Mouse (Mus musculus) left cerebral cortex, postnatal 36 days (tissue): ENCODE measurements around the gene Ppm1d. TPM values are rescaled to one million over a fixed set of nuclear protein-coding genes. Genes with fewer than 3 reads are reported as not detected.
A peak's percentile ranks its signal among the peaks of the same experiment; 100 is the strongest.

Experiments used
- DNase-seq, 2 experiments: peaks; one replicate each; pipeline ENCODE4 v3.0.0; 2021 to 2022; ENCODE audit warnings: low spot score in 2 of 2, mixed read lengths in 1 of 2
- intact Hi-C: fragments of 180-260 bp; cut with DNase I; formaldehyde crosslinking; loops from one replicate; pipeline ENCODE4 v1.15.1; 2025
- total RNA-seq, 2 experiments: library from RNA; stranded (reverse); gene quantifications; 2 replicates each; pipeline ENCODE4 v1.2.3; 2021

Gene Ppm1d
- total RNA-seq: 10 to 100 TPM; 17.5 to 19.9 TPM

DNA sequence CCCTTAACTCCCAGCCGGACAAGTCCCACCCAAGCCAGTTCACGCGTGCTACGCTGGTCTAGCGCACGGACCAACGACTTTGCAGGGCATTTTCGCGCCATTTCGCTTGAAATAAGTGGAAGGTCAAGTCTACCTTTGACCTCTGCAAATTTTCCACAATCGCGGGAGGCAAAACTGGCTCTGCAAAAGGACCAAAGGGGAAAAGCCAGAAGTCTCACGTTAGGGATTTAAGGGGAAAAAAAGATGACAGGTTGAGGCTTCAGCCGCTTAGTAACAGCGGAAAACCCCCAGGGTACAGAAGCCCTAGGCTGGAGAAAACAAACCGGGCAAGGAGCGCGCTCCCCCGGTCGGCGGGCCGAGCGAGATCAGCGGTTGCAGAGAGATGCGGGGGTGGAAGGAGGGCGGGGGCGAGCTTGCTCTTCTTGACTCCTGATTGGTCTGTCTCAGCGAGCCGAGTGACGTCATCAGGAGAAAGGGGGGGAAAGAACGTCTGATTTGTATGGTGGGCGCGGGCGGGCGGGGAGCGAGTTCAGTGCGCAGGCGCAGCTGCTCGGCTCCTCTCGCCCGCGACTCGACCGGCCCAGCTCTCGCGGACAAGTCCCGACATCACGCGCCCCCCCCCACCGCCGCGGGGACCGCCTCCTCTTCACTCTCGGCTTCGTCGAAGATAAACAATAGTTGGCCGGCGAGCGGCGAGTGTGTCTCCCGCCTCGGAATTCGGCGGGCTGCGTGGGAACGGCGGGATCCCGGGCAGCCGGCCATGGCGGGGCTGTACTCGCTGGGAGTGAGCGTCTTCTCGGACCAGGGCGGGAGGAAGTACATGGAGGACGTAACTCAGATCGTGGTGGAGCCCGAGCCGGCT lies at the start of gene Ppm1d:
Gene Ppm1d (plus strand): TSS at position 532 of the 862 bp plus-strand sequence.
- intact Hi-C loops: loop anchor here (2.0 to 5.0 kb wide), 3 partner anchors 41 to 172 kb away; partner anchors contain the start of genes Appbp2 and Bcas3
- peak; percentile 94 for DNase-seq

DNA sequence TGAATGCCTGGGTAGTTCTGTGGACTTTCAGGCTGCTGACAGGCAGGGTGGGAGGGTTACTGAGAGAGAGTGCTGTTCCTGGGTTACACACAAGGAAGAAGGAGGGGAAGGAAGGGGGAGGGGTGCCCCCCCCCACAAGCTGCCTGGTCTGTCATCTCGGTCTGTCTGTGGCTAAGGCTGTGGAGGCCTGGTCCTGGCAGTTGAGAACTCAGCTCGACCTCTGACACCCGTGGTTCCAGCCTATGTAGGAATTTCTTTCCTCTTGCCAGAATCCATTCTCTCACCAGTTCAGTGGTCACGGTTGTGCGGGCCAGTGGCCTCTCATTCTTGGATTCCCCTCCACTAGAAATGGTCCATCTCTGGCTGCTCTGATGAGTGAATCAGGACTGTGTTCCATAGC lies 46.4 kb upstream of the Ppm1d start:
- intact Hi-C loops: loop anchor here (5.0 kb wide), 1 partner anchor 92 kb away; the partner anchor contains the start of gene 1700125H20Rik
- no peak for DNase-seq

DNA sequence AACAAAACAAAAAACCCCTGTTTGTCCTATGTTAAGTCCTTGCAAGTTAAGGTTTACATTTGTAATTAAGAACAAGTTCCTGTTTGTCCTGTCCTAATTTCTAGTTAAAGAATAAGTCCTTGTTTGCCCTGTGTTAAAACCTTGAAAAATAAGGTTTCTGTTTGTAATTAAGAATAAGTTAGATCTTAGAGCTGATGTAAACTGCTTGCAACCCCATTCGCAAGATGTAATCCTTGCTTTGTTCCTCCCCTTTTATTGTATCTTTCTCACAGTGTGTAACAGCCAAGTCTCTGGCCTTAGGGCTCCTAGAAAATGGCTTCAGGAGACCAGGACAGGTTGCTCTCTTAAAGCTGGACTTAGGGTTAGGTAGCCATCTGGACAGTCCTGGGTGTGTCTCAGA lies 43.7 kb upstream of the Ppm1d start:
- intact Hi-C loops: no loop called here
- no peak for DNase-seq

DNA sequence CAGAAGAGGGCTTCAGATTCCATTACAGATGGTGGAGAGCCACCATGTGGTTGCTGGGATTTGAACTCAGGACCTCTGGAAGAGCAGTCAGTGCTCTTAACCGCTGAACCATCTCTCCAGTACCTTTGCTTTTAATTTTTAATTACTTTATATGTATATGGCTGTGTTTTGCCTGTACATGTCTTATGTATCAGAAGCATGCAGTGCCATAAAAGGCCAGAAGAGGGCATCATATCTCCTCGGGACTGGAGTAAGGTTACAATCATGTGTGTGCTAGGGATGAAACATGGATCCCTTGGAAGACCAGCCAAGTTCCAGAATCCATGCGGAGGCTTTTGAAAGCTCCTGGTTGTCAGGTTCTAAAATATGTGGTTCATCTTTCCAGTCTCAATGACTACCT lies 40.4 kb upstream of the Ppm1d start:
- intact Hi-C loops: no loop called here
- DNase-seq: no peak

DNA sequence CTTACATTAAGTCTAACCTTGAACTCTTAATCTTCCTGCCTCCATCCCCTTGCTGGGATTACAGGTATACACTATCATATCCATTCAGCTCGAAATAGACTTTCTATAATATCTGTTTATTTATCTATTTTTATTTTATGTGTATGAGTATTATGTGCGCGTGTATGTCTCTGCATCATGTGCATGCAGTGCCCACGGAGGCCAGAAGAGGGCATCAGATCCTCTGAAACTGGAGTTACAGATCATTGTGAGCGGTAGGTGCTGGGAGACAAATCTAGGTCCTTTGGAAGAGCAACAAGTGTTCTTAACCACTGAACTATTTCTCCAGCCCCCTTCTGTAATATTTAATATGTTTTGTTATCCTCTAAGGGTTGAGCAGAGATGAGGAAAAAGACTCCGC lies 37.7 kb upstream of the Ppm1d start:
- intact Hi-C loops: no loop called here
- DNase-seq: no peak

DNA sequence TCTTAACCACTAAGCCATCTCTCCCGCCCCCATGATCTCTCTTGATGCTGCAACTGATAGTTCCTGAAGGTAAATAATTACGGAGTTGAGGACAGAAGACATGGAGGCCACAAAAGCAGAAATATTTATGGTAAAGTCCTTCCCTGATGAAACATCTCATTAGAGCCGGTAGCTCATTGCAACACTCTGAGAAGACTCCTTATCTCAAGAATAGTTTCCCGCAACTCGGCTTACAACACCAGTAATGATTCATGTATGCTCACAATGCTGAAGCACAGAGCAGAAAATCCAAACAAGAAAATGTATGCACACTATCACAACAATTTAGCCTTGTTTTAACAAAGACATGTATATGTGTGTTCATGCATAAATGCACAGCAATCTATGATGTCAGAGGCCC lies 35.9 kb upstream of the Ppm1d start:
- intact Hi-C loops: no loop called here
- no peak for DNase-seq

DNA sequence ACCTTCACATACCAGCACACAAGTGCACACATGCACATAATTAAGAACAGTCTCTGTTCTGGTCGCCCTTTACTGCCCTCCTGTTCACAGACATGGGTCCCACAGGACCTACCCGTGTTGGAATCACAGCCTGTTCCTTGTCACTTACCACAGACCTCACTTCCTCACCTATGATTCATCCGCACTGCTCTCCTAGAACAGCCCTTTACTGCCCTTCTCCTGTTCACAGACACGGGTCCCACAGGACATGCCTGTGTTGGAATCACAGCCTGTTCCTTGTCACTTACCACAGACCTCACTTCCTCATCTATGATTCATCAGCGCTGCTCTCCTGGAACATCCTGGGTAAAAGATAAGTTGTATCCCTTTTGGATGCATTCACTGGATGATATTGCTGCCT lies 33.4 kb upstream of the Ppm1d start:
- no peak for DNase-seq
- intact Hi-C loops: no loop called here

DNA sequence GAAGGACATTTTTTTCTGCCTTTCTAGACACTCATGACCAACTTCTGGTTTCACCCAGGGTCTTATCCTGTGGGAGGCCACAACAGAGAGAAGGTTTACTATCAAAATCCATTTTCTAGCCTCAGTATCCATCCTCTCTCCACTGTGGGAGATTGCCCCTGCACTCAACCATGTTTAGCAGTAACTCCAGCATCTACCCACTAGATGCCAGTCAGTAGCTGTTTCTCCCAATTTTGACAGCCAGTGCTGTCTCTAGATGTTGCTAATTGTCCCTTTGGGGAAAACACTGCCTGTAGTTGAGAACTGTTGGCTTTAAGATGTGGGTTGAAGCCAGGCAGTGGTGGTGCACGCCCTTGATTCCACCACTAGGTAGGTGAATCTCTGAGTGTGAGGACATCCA lies 32.9 kb upstream of the Ppm1d start:
- DNase-seq: no peak

DNA sequence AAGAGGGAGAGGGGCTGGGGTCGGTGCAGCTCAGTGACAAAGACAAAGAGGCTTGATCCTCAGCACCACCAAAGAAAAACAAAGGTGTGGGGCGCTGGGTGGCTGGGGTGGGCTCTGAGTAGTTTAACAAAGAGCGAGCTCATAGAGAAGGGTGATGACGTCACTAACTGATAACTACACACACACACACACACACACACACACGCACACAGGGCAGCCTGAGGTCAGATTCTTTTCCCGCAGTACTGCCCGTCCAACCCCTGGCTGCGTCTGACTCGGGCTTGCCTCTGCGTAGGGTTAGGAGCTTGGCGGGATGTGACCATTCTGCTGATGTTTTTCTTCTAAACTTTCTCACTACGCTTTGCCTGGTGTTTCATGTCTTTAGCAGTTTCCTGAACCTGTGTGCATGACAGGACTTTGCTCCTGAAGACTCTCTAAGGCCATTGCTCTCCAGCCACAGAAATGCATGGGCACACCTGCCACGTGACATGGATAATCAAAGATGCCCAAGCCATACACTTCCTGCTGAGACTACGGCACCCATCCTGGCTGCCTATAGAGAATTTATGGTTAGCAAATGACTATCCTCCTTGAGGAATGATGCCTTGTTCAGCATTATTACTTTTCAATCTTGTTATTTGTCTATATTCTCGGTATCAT lies 29.7 kb upstream of the Ppm1d start:
- no peak for DNase-seq
- intact Hi-C loops: no loop called here

More for the DNA sequence above, 32.9 kb upstream of the Ppm1d start:
- intact Hi-C loops: no loop called here

DNA sequence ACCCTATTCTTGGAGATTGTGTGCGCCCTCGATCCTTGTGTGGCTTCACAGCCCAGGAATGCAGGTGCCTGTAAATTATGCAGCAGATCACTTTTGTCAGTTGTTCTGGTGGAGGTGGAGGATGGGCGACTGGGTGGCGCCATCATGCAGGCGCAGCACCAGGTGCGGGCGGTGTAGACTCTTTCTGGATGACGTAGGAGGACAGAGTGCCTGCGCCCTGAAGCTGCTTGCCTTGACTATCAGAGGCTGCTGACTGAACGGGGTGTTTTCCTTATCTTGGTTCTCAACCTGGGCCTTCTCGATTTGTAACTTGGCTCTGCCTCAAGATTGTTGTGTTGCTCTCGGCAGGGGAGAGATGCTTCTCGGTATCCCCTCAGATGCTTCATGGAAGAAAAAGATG lies 13.1 kb upstream of the Ppm1d start:
- no peak for DNase-seq
- intact Hi-C loops: no loop called here

DNA sequence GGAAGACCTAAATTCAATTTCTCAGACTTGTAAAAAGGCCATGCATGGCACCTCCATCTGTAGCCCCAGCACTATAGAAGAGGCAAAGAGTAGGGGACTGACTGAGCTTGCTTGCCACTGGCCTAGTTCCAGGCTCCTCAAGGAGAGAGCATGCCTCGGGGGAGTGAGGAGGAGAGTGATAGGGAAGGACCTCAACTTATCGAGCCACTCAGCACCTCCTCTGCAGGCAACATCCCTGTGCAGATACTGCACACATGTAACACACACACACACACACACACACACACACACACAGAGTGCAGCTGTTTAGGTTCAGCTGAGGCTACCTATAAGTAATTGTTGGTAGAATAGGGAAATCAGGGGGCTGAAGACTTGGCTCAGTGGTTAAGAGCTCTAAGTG lies 11.2 kb upstream of the Ppm1d start:
- intact Hi-C loops: no loop called here
- DNase-seq: no peak

DNA sequence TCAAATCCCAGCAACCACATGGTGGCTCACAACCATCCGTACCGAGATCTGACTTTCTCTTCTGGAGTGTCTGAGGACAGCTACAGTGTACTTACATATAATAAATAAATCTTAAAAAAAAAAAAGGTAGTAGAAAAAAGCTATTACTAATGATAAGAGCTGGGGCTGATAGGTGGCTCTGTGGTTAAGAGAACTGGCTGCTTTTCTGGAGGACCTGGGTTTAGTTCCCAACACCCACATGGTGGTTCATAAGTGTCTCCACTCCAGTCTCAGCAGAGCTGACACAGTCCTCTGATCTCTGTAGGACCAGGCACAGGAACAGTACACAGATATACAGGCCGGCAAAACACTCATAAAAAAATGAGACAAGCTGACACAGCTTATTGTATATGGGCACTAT lies 9.9 kb upstream of the Ppm1d start:
- DNase-seq: no peak
- intact Hi-C loops: no loop called here

DNA sequence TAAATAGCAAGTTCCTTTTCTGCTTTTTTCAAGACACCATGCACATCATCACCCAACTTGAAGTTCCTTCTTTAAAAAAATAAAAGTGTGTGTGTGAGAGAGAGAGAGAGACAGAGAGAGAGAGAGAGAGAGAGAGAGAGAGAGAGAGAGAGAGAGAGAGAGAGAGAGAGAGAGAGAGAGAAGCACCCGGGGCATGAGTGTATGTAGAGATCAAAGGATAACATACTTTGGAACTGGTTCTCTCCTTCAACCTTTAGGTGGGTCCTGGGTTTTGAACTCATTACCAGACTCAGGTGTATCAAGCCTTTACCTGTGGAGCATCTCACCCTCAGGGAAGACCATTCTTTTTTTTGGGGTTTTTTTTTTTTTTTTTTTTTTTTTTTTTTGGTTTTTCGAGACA lies 9.2 kb upstream of the Ppm1d start:
- intact Hi-C loops: no loop called here
- DNase-seq: no peak

DNA sequence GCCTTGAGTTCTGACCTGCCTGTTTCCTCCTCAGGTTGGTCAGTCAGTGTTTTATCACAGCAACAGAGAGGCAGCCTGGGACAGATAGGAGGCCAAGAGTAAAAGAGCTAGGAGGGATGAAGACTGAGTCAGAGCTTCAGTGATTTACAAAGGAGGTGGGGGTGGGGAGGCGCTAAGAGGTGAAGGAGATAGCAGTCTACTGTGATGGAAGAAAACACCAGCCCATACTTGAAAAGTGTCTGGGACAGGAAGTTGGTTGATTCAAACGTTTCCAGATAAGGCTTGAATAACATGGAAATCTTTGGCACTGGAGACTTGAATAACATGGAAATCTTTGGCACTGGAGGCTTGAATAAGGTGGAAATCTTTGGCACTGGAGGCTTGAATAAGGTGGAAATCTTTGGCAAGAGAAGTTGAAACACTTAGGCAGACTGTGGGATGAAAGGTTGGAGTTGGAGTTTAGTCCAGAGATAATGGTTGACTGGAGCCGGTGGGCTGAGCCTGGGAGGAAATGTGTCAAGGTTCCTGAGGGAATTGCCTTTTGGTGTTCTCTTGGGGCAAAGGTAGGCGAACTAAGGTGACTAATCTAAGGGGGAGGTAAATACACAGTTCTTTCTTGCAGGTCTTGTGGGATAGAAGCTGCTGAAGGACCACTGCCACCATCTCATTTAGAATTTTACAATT lies 4.3 kb upstream of the Ppm1d start:
- no peak for DNase-seq
- intact Hi-C loops: no loop called here

DNA sequence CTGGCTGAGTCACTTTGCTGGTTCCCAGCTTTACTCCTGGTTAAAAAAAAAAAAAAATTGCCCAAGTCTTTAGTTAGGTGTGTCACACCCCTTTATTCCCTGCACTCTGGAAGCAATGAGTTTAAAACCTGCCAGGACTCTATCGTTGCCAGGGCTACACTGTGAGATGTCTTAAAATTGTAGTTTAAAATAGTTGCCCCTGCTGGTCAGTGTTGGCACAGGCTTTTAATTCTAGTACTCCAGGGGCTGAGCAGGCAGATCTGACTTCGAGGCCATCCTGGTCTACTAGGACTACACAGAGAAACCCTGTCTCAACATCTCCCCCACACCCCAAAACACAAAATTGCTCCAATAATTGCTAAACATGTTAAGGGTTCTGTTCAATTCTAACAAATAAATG lies 2.2 kb upstream of the Ppm1d start:
- intact Hi-C loops: no loop called here
- no peak for DNase-seq

DNA sequence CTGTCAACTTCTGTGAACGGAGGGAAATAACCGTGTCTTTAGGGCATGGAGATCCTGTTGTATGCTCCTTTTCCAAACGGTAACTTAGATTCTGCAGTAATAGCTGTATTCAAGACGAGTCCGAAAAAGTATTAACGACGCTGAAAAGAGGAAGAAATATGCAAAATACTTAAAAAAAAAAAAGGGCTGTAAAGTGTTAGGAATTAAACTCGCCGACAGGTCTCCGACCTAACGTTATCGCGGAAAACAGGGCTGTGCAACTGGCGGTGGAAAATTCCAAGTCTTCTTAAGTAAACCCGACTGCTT lies 684 bp upstream of the Ppm1d start:
- intact Hi-C loops: loop anchor here (2.0 to 5.0 kb wide), 3 partner anchors 42 to 172 kb away; partner anchors contain the start of genes Appbp2 and Bcas3
- DNase-seq: no peak

DNA sequence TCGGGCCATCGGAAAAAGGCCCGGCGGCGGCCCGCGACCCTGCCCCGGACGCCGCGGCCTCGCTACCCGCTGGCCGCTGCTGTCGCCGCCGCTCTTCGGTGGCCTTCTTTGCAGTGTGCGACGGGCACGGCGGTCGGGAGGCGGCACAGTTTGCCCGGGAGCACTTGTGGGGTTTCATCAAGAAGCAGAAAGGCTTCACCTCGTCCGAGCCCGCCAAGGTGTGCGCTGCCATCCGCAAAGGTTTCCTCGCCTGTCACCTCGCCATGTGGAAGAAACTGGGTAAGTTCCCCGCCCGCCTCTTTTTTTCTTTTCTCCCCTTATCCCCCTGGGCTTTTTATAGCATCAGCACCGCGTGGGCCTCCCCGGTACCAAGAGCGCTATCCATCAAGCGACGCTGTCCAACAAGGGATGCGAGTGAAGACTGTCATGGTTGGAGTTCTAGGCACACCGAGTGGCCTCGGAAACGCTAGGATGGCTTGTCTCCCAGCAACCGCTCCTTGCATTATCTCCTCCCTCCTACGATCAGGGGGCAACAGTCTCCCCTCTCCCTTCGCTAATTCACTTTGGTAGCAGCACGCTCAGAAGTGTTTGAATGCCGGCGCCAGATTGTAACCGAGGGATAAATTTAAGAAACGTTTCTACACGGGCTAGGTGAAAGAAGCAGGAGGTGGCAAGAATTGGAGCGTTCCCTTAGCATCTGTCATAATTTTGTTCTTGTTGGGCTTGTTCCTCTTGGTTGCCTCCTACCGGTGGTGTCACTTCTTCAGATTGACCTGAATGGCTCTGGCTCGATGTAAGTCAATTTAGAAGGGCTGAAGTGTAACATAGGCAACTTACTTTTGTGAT lies 824 bp downstream of the Ppm1d start:
- DNase-seq: peak; percentile 38 to 45
- intact Hi-C loops: loop anchor here (2.0 to 5.0 kb wide), 3 partner anchors 40 to 173 kb away; partner anchors contain the start of genes Appbp2 and Bcas3

DNA sequence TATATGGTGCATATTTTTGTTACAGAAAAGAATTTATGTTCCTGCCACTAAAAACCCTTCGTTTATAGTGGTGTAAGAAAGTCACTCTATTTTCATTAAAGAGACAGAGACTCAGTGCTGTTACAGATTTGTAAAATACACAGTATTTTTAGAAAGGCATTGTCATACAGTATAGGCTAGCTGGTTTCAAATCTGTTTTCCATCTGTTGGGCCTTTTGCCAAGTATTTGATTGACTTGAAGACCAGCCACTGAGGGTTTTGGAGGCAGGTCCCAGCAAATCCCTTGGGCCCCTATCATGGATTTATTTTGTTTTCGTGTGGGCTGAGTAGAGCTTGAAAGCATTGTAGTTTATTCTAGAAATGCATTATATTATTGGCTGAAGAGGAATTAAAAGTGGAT lies 1.8 kb downstream of the Ppm1d start:
- DNase-seq: peak in 1 of 2 experiments; percentile 22
- intact Hi-C loops: loop anchor here (5.0 kb wide), 1 partner anchor 39 kb away; the partner anchor contains the start of gene Bcas3

DNA sequence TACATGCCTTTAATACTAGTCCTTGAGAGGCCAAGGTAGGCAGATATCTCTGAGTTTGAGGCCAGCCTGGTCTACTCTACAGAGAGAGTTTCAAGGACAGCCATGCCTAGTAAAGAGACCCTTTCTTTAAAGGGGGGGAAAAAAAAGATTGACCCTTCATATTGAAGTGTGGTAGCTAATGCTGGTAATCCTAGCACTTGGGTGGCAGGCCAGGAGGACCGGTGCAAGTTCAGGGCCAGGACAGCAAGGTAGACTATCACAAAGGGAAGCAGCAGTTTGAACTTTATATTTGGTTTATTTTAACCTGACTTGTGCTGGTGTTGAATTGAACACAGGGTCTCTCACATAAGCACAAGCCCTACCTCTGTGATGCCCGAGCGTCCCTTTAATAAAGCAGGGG lies 2.3 kb downstream of the Ppm1d start:
- intact Hi-C loops: loop anchor here (5.0 kb wide), 1 partner anchor 39 kb away; the partner anchor contains the start of gene Bcas3

More for the DNA sequence above, 2.3 kb downstream of the Ppm1d start:
- DNase-seq: no peak
